Mouse (Mus musculus): ENCODE measurements around the gene Tuba1a. TPM values are rescaled to one million over a fixed set of nuclear protein-coding genes. Genes with fewer than 3 reads are reported as not detected.

Gene Tuba1a
- total RNA-seq (2021): 1,000 to 10,000 TPM; 2,120 to 2,322 TPM
- long read RNA-seq, experiment 1, transcript Tuba1a-201 (4 exons, 1,803 nt): major isoform, 5,234 of 5,515 reads
- long read RNA-seq, experiment 1, partial matches to known transcripts: 272 of 5,515 reads
- long read RNA-seq, experiment 1, other reads (novel, unspliced or antisense): 9 of 5,515 reads
- long read RNA-seq, experiment 2, transcript Tuba1a-201 (4 exons, 1,803 nt): major isoform, 7,040 of 7,129 reads
- long read RNA-seq, experiment 2, partial matches to known transcripts: 76 of 7,129 reads
- long read RNA-seq, experiment 2, other reads (novel, unspliced or antisense): 13 of 7,129 reads

DNA sequence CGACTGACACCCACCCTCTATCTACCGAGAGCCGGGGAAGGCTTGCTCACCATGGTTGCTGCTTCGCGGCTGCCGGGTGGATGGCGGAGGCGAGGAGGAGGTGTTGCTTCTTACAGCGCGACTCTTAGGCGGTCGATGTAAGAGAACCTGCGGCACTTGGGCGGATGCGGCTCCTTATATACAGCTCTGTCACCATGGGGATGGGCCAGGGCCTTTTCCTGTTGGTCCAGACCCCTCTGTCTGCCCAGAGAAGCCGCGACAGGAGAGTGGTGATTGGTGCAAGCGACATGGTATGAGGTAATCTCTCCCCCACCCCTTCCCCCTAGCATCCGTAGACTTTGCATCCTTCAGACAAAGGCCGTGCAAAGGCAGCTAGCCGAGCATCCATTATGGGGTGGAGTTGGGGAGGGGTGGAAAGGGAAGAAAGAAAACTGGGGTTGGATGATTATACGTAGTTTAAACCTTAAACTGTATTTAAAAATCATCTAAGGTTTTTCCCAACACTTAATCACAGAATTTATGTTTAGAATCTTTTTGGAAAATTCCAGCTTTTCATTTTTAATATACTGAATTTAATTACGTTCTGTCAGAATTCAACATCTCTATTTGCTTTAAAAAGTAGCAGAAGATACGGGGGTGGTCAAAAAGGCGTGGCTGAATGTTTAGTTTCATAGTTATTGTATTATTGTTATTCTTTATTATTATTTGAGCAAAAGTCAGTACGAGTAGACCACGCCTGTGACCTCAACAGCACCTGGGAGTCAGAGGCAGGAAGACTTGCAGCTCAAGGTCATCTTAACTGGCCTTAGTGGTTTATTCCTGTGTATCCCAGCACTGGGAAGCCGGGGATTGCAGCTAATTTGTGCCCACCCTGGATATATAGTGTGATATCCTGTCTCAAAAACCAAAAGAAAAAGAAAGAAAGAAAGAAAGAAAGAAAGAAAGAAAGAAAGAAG is at the start of gene Tuba1a, which contains the start of gene Gm49450:
Gene Tuba1a, minus strand, starts transcription at position 303 of the 956 bp plus-strand sequence.
Gene Gm49450, minus strand, starts transcription at position 151 of the 956 bp plus-strand sequence.
- DNase-seq (ENCODE audit: low spot score in 2 of 2): peak; percentile 96 to 98

DNA sequence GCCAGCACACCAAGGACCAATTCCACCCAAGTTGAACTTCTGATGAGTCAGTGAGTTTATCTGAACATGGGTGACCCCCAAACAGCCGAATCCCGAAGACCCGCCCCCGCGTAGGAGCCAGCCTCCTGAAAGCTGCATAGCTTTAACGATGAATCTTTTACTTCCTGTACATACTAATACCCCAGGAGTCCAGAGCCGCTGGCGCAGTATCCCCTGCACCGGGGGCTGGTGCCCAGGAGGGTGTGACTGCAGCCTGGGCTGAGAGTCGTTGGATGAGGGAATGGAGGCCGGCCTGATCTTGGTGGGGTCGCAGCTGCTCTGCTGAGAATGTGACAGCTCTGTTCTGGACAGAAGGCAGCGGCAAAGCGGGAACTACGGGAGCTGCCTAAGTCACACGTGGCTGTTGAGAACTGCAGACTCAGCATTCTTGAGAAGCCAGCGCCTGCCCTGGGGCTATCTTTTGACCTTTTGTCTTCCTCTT is 48.0 kb upstream of the Tuba1a start:
- no peak for DNase-seq (ENCODE audit: low spot score in 2 of 2)

DNA sequence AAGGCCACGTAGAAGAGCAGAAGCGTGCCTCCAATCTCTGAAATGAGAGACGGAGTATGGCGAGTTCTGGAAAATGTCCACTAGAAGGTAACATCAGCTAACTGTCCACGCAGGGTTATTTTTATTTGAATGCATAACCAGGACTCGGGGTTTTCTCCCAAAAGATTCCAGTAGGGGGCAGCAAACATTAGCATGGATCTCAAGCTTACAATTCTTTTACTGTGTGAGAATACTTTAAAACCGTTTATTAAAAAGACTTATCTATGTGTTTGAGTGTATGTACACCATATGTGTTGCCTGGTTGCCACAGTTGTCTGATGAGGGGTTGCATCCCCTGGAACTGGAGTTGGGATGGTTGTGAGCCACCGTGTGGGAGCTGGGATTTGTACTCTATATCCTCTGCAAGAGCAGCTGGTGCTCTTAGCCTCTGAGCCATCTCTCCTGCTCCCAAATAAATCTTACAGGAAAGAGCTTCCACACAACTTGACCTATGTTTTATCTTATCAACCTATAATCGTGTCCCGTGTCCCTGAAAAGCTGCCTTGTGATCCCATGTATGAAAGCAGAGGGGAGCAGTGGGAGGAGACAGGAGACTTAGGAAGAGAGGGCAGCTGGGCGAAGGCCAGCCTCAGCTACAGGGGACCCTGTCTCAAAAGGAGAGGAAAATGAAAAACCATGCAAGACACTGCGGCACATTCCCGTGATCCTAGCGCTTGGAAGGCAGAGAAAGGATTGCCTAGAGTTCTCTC is 47.2 kb upstream of the Tuba1a start:
- peak; percentile 57 to 70 for DNase-seq (ENCODE audit: low spot score in 2 of 2)

DNA sequence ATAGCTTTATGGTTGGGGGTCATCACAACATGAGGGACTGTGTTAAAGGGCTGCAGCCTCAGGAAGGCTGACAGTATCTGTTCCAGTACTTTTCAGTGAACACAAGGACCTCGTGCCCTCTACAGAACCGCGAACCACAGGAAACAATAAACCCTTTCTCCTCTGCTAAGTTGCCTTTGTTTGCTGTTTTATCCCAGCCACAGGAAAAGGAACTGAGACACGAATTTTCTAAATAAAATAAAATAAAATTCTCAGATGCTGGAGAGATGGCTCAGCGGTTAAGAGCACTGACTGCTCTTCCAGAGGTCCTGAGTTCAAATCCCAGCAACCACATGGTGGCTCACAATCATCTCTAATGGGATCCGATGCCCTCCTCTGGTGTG is 45.3 kb upstream of the Tuba1a start:
- DNase-seq (ENCODE audit: low spot score in 2 of 2): no peak

DNA sequence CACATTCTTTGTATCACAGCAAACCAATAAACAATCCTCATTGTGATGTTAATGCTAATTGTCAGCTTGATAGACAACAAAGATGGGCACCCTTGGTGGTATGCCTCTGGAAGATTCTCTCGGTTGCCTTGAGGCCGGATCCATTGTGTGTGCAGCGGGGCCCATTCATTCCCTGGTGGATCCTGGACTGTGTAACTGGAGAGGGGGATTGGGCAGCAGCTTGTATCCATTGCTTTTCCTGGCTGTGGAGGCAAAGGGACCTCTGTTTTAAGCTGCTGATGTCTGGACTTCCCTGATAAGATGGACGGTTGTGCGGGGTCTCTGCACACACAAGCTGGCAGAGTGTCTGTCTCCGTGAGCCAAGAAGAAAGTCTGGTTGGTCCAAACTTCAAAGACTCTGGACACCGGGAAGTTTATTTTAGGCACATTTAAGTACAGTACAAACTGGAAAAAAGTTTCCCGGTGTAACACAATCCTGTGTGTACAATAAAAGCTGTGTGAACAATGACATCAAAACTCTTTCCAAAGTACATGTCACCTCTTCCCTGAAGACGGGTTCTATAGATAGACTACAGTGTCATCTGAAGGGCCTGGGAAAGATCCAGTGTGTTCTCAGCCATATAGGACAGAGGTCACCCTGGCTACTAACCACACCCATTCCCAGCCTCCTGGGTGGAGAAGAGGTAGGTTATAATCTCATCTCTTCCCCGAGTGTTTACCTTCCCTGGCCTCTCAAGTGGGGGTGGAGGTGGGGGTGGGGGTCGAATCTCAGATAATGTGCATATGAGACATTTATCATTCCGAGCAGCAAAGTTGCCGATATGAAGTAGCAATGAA is 44.7 kb upstream of the Tuba1a start:
- DNase-seq (ENCODE audit: low spot score in 2 of 2): no peak

DNA sequence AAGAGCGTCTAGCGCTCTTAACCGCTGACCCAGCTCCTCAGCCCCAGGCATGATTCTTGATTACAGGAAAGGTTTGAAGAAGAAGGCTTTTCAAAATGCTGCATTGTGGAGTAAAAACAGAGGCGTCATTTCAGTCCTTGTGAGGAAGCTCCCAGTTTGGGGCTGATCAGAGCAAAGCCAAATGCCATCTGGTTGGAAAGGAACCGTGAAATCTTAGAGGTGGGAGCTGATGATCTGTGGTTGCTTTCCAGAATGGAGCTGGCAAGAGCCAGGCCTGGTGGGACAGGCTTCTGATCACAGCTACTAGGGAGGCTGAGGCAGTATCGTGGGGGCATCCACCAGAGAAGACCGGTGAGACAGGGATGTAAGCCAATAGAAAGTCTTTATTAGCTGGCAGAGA is 43.3 kb upstream of the Tuba1a start:
- DNase-seq (ENCODE audit: low spot score in 2 of 2): no peak

DNA sequence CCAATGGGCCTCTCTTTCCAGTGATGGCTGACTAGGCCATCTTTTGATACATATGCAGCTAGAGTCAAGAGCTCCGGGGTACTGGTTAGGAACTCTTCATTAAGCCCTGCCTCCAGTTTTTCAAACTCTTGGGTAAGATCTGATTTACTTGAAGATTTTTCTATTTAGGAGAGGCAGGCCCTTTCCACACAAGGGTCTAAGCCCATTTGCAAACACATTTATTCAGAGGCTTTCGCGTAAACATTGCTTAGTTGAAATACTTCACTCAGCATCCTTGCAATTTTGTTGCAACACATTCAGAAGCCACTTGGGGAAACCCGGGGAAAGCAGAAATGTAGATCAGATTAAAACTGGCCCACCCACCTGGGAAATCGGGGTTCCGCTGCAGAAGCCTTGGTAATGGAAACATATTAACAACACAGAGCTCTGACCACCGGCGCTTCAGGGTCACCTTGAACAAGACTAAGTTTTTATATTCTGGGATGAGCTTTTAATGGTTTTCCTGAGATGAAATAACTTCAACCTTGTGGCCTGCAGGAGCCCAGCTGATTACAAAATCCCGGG is 41.5 kb upstream of the Tuba1a start:
- DNase-seq (ENCODE audit: low spot score in 2 of 2): no peak

DNA sequence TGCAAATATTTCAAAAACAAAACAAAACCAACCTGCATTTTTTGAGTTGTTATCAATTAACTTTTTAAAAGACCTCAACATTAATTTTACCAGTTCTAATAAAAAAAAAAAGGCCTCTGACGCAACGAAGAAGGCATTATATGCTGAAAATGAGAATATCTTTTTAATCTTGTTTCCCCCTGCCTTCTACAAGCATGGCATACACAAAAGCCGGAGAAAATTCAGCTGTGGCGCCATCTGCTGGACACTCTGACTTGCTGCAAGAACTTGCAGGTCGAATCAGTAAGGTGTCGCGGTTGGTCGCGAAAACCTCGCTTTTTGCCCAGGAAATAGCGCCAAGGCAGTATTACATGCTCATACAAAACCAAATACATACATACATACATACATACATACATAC is 40.4 kb upstream of the Tuba1a start:
- peak; percentile 80 to 94 for DNase-seq (ENCODE audit: low spot score in 2 of 2)

DNA sequence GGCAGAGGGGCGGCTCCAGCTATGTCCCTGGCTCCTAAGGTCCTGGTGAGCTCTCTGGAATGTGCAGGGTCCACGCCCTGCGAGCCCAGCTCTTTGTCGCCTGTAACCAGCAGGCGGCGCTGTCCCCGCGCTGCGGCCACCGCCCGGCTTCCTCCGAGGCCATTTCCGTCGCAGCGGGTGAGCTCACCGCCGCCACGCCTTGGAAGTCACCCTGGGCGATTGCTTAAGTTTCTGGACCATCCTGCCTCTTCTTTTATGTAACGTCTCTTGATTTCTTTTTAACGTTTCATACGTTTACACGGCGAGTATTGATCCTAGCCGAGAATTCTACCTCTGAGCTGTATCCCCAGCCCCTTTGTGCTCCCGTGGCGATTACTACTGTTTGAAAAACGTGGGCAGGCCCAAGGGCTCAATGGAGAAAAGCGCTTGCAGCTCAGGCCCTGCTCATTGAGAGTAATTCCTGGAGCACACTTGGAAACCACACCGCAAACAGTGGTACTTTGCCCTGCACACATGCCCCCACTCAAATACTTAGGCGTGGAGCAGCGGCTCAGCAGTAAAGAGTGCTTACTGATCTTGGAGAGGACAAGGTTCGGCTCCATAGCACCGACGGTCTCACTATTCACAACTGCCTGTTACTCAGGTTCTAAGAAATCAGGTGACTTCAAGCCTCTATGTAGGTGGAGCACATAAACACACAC is 39.7 kb upstream of the Tuba1a start:
- DNase-seq (ENCODE audit: low spot score in 2 of 2): peak; percentile 94 to 95

DNA sequence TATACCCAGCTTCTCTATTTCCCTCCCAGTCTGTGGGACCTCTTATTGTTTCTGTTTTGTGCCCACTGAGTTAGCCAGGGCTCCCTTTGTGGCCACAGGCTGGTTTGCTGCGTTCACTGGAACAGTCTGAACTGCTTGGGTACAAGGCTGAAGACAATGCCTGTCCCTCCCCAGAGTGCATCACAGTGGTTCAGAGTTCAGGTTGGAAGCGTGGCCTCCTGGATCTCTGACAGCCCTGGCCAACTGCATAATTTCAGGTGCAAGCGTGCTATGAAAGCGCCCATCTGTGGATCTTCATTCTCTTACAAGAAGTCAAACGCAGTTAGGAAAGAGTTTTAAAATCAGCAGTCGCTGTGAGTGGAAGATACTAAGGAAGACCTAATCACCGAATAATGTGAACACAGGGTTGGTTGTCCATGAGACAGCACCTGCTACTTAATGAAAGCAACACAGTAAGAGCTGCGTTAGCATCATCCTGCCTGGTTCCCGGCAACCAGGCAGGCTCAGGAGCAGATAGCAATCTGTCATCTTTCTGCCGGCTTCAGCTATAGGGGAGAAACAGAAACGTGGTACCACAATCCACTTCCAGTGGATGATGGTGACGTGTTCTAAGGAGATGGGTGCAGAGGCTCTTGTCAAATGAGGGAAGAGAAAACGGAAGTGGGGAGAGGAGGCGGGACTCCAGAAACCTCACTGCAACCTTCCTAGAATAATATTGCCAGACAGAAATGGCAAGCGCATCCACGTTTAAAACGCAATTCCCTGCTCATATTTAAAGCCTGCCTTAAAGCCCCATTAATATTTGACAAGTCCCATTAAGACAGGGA is 38.8 kb upstream of the Tuba1a start:
- DNase-seq (ENCODE audit: low spot score in 2 of 2): peak; percentile 69 to 89

DNA sequence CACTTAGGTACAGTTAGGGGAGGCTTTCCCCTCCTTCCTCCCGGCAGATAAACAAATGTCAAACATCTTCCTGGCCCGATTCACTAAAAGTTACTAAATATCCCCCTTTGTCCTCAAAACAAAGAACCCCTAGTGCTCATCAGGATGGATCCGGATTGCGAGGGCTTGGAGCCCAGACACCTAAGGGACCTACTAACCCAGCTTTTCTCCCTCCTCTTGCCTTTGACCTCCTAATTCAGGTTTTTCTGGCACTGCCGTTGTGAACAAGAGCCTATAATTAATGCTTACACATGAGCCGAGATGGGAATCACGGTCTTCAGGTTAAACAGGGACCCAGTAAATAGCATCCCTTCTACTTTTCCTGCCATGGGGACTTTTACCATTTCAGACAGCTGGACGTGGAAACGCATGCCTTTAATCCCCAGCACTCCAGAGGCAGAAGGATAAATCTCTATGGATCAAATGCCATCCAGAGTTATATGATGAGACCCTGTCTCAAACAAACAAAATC is 38.1 kb upstream of the Tuba1a start:
- no peak for DNase-seq (ENCODE audit: low spot score in 2 of 2)

DNA sequence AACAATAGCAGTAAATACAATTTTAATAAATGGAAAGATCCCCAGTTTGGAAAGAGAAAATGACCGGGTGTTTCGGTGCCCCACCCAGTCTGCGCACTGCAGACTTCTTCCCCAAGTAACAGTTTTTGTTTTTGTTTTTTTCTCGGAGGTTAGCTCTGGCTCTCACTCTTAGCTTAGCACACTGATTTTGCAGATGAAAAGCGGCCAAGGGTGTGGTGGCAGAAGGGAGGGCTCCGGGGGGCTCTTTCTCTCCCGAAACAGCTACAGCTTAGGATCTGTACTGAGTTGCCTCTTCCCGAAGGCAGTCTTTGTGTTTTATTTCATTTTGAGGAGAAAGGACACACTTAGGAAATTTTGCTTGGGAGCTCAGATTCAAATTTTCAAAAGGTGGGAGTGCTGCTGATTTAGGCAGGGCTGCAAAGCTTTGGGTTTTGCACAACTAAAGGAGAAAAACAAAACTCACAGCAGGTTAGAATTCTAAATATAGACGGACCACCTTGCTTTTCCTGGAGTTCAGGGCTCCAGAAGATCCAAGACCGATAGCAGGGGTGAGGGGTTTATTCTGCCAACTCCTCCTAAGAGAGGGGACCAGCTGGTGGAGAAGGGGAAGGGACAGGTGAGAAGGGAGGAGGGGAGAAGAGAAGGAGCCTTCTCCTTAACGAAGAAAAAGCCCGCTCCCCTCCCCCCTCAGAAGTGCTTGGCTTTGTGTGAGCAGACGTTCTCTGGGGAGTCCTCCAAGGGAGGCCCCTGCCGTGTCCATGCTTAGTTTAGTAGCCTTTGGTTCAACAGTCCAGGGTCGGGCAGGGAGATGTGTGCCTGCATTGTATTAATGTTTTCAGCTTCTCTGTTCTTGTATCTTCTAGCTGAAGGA is 37.4 kb upstream of the Tuba1a start:
- no peak for DNase-seq (ENCODE audit: low spot score in 2 of 2)

DNA sequence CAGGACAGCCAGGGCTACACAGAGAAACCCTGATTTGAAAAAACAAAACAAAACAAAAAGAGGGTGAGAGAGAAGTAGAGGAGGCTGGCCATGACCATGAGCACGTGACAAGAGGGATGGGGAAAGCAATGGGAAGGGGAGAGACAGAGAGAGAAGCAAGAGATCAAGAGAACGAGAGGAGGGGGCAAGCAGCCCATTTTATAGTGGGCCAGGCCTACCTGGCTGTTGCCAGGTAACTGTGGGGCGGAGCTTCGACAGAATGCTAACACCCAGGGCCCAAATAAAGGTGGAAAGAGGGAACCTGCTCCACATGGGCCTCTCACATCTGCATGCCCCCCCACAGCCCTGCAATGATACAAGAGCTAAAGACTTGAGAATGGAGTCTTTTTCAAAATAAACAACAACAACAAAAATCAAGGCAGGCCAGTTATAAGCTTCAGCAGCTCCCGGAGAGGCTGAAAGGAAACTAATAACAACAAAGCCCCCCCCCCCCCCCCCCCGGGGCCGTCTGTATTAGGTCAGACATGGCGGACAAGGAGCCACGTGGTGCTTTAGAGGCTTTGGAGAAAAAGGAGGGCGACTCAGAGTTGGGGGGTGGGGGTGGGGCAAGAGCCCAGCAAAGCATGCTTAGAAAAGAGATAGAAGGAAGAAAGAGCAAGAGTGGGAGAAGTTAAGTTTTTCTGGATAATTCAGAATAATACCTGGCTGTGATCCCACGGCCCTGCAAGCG is 36.4 kb upstream of the Tuba1a start:
- DNase-seq (ENCODE audit: low spot score in 2 of 2): no peak

DNA sequence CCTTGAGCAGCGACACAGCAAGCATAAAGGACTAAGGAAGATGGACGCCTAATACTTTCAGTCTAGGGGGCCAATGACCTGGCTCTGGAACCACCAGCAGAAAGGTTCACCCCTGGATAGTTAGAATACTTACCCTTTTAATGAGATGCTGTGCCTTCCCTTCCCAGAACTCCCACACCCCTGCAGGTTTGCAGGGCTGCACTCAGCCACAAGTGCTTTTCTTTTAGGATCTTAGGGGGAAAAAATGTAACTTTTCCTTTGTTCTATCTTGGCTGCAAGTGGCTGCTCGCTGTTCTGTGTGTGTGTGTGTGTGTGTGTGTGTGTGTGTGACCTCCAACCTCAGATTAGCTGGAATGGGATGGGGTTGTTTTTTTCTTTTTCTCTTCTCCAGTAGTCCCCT is 35.3 kb upstream of the Tuba1a start:
- no peak for DNase-seq (ENCODE audit: low spot score in 2 of 2)

DNA sequence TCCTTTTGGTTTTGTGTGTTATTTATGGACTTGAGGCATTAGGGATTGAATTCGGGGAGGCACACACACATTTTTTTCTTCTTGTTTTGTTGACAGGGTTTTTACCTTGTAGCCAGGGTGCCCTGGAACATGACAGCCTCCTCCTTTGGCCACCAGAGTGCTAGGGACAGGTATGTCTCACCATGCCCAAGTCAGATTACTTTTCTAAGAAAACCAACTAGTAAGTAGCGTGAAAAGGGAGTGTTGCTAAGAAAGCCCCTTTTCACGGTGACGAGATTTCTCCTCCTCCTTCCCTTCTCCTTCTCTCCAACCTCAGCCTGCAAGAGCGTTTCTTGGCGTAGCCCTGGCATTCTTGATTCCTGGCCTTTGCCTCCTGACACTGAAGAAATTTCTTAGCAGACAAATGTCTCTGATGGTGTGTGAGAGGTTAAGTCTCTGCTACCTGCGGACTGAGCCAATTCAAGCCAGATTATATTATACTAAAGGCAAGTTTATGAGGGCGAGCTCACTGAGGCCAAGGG is 34.2 kb upstream of the Tuba1a start:
- no peak for DNase-seq (ENCODE audit: low spot score in 2 of 2)

DNA sequence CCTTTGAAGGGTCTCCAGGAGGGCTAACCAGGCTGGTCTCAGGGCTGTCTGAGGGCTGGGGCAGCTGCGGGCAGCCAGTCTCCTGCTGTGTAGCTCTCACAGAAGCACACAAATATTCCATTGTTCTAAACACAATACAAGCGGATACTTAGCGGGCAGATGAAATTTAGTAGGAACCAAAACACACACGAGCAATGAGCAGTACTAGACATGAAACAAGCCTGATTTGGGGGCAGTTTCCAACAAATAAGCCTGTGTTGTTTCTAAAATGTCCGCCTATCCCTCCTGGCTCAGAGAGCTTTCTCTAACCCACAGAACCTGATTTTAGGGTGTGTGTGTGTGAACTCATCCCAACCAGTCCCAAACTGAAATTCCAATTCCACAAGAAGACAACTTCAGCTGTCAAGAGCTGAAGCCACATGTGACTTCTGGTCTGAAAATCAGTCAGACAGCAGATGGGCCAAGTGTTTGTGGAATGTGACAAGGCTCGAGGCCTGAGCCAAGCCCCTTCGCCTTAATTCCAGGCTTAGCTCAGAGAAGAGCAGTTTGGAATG is 33.7 kb upstream of the Tuba1a start:
- no peak for DNase-seq (ENCODE audit: low spot score in 2 of 2)

All from layer of hippocampus, postnatal 14 days (tissue).